In genomic region chr8:119128266-119128665, GRCm38 (mm10) we compare ENCODE assay signal across 24 mouse cellular contexts.
DNase-seq lines count a peak whose midpoint lies in the region; ATAC-seq and TF ChIP-seq lines count a peak whose summit lies in the region.
"Had no signal": no experiment of that assay in that cellular context is flagged by ENCODE, and none has a peak within 500 bp of the region (broad histone marks: within the 10 kb centered on the region; RNA-seq: fewer than 3 reads in every experiment).

No protein-coding gene starts in this region.

- no peaks in the 10 kb centered on the region for H3K27me3 ChIP-seq in hindbrain, embryonic 10.5 days (ENCODE audit: insufficient read depth, poor library complexity, severe bottlenecking)
- H3K27me3 ChIP-seq in hindbrain, postnatal 0 days (ENCODE audit: insufficient read depth, low read length), result no peaks in the 10 kb centered on the region
- H3K27me3 ChIP-seq in neural tube, embryonic 11.5 days (ENCODE audit: control insufficient read depth, insufficient read depth, low read length), result no peaks in the 10 kb centered on the region
- H3K27me3 ChIP-seq in neural tube, embryonic 12.5 days (replicated peaks), result no peaks in the 10 kb centered on the region
- no peaks in the 10 kb centered on the region for H3K27me3 ChIP-seq in stomach, postnatal 0 days (ENCODE audit: control insufficient read depth, insufficient read depth, low read length)
- H3K27me3 ChIP-seq: embryonic facial prominence, embryonic 13.5 days; heart, embryonic 13.5 days; midbrain, embryonic 12.5 days had no signal

- TF ChIP-seq CTCF in hindbrain, postnatal 0 days (IDR thresholded peaks at IDR 0.05; ENCODE audit: low read depth), result no peak; the same call in 1 of the 2 replicates
- TF ChIP-seq CTCF in stomach, postnatal 0 days (IDR thresholded peaks at IDR 0.05; ENCODE audit: low read depth), result 0 out of 2 replicates have a peak, but pooled peaks have one; percentile 11

- no peak for TF ChIP-seq EP300 in stomach, postnatal 0 days (optimal IDR thresholded peaks at IDR 0.05)

- H3K4me1 ChIP-seq in hindbrain, embryonic 10.5 days (replicated peaks), result no peaks in the 10 kb centered on the region
- no peaks in the 10 kb centered on the region for H3K4me1 ChIP-seq in hindbrain, postnatal 0 days (ENCODE audit: insufficient read depth, low read length)
- peaks cover 6% of the 10 kb centered on the region; the same call in 1 of the 2 replicates for H3K4me1 ChIP-seq in neural tube, embryonic 11.5 days (ENCODE audit: control insufficient read depth, insufficient read depth, low read length)
- H3K4me1 ChIP-seq in neural tube, embryonic 12.5 days, result peaks cover 7% of the 10 kb centered on the region; the same call in 1 of the 2 replicates
- H3K4me1 ChIP-seq in stomach, postnatal 0 days (replicated peaks; ENCODE audit: control insufficient read depth, insufficient read depth), result no peaks in the 10 kb centered on the region
- H3K4me1 ChIP-seq: heart, embryonic 13.5 days had no signal

- H3K9ac ChIP-seq in hindbrain, postnatal 0 days (replicated peaks; ENCODE audit: low read length), result no peak overlapping the region
- no peak overlapping the region for H3K9ac ChIP-seq in neural tube, embryonic 11.5 days (ENCODE audit: low read length)
- H3K9ac ChIP-seq in neural tube, embryonic 12.5 days, result no peak overlapping the region
- H3K9ac ChIP-seq in stomach, postnatal 0 days (ENCODE audit: low read length), result no peak overlapping the region
- H3K9ac ChIP-seq: embryonic facial prominence, embryonic 13.5 days; forebrain, postnatal 0 days; heart, embryonic 13.5 days; midbrain, embryonic 12.5 days had no signal

- no peaks in the 10 kb centered on the region for H3K9me3 ChIP-seq in hindbrain, embryonic 10.5 days
- no peaks in the 10 kb centered on the region for H3K9me3 ChIP-seq in hindbrain, postnatal 0 days (ENCODE audit: low read length)
- no peaks in the 10 kb centered on the region for H3K9me3 ChIP-seq in neural tube, embryonic 11.5 days (ENCODE audit: control insufficient read depth, low read length)
- no peaks in the 10 kb centered on the region for H3K9me3 ChIP-seq in neural tube, embryonic 12.5 days
- no peaks in the 10 kb centered on the region for H3K9me3 ChIP-seq in stomach, postnatal 0 days (ENCODE audit: control insufficient read depth, low read length)
- H3K9me3 ChIP-seq: midbrain, embryonic 12.5 days had no signal

- no peak overlapping the region for H3K4me3 ChIP-seq in hindbrain, embryonic 10.5 days
- no peak overlapping the region for H3K4me3 ChIP-seq in hindbrain, postnatal 0 days (ENCODE audit: low read length)
- H3K4me3 ChIP-seq in neural tube, embryonic 11.5 days (ENCODE audit: low read depth, low read length), result no peak overlapping the region
- no peak overlapping the region for H3K4me3 ChIP-seq in neural tube, embryonic 12.5 days
- H3K4me3 ChIP-seq in stomach, postnatal 0 days (ENCODE audit: low read depth, low read length), result no peak overlapping the region
- H3K4me3 ChIP-seq: embryonic facial prominence, embryonic 13.5 days; heart, adult 2 months; heart, embryonic 13.5 days; midbrain, embryonic 12.5 days had no signal

- ATAC-seq in hindbrain, postnatal 0 days, result no peak
- peak; percentile 16; the same call in 1 of the 2 replicates for ATAC-seq in neural tube, embryonic 11.5 days (ENCODE audit: insufficient read depth, low FRiP score, low TSS enrichment)
- no peak; the same call in 1 of the 2 replicates for ATAC-seq in neural tube, embryonic 12.5 days (ENCODE audit: low FRiP score, low read depth)
- no peak for ATAC-seq in stomach, postnatal 0 days (ENCODE audit: low FRiP score, low TSS enrichment)
- ATAC-seq: activated CD4-positive, CD25-positive, alpha-beta regulatory T cell, adult 4 months; forebrain, postnatal 0 days; inflammation-experienced regulatory T-cells, adult 6 months; lung, postnatal 0 days had no signal

- no peaks in the 10 kb centered on the region for H3K36me3 ChIP-seq in hindbrain, embryonic 10.5 days
- no peaks in the 10 kb centered on the region for H3K36me3 ChIP-seq in hindbrain, postnatal 0 days (ENCODE audit: insufficient read depth, low read length)
- H3K36me3 ChIP-seq in neural tube, embryonic 11.5 days (ENCODE audit: control insufficient read depth, insufficient read depth, low read length), result no peaks in the 10 kb centered on the region
- no peaks in the 10 kb centered on the region for H3K36me3 ChIP-seq in neural tube, embryonic 12.5 days
- no peaks in the 10 kb centered on the region for H3K36me3 ChIP-seq in stomach, postnatal 0 days (ENCODE audit: control insufficient read depth, insufficient read depth, low read length)
- H3K36me3 ChIP-seq: embryonic facial prominence, embryonic 13.5 days; heart, embryonic 13.5 days; midbrain, embryonic 12.5 days had no signal

- H3K27ac ChIP-seq in hindbrain, embryonic 10.5 days, result peak overlapping the region; percentile 23; the same call in 1 of the 2 replicates
- no peak overlapping the region for H3K27ac ChIP-seq in hindbrain, postnatal 0 days
- no peak overlapping the region for H3K27ac ChIP-seq in neural tube, embryonic 11.5 days (ENCODE audit: low read depth, low read length)
- peak overlapping the region; percentile 38; the same call in 1 of the 2 replicates for H3K27ac ChIP-seq in neural tube, embryonic 12.5 days
- H3K27ac ChIP-seq in stomach, postnatal 0 days (replicated peaks), result 0 out of 2 replicates have a peak overlapping the region, but pooled peaks have one; percentile 18
- H3K27ac ChIP-seq: embryonic facial prominence, embryonic 13.5 days; heart, adult 2 months; heart, embryonic 13.5 days had no signal

- no peak for DNase-seq in hindbrain, embryonic 10.5 days (ENCODE audit: low spot score)
- no peak for DNase-seq in hindbrain, postnatal 0 days (ENCODE audit: low spot score)
- peak; percentile 32 for DNase-seq in neural tube, embryonic 11.5 days (ENCODE audit: low spot score)
- no peak for DNase-seq in neural tube, embryonic 10.5 days (ENCODE audit: extremely low spot score, low spot score)
- DNase-seq in stomach, postnatal 0 days (ENCODE audit: low spot score), result no peak
- DNase-seq in frontal cortex, postnatal 36 days (ENCODE audit: low spot score in 2 of 2), result no peak
- DNase-seq in spleen, postnatal 36 days (ENCODE audit: low spot score in 2 of 2), result no peak
- DNase-seq: adrenal gland, adult 8-10 months; B cell, adult 2 months; cerebellum, adult 18-20 months; cerebellum, postnatal 25 days; gastrocnemius, postnatal 25 days; heart, adult 2 months; kidney, adult 8-10 months; kidney, postnatal 14 days; thymus, postnatal 14 days had no signal

- 74% methylated on average over 3 of the region's 3 CpGs for WGBS in hindbrain, embryonic 10.5 days
- 66% methylated on average over 3 of the region's 3 CpGs for WGBS in hindbrain, postnatal 0 days
- WGBS in neural tube, embryonic 11.5 days, result 69% methylated on average over 3 of the region's 3 CpGs
- 77% methylated on average over 3 of the region's 3 CpGs for WGBS in neural tube, embryonic 12.5 days
- 44% methylated on average over 3 of the region's 3 CpGs for WGBS in stomach, postnatal 0 days

- no peak overlapping the region for H3K4me2 ChIP-seq in hindbrain, postnatal 0 days (ENCODE audit: low read depth, low read length)
- H3K4me2 ChIP-seq in neural tube, embryonic 11.5 days (ENCODE audit: low read depth), result no peak overlapping the region
- peak overlapping the region; percentile 14; the same call in 1 of the 2 replicates for H3K4me2 ChIP-seq in neural tube, embryonic 12.5 days (replicated peaks)
- no peak overlapping the region for H3K4me2 ChIP-seq in stomach, postnatal 0 days (replicated peaks; ENCODE audit: low read depth)
- H3K4me2 ChIP-seq: embryonic facial prominence, embryonic 13.5 days; heart, embryonic 13.5 days; midbrain, embryonic 12.5 days had no signal

Comparison
In these comparisons a context has a peak if more than half of its experiments do, and no peak if none do; other contexts are left out.
1. H3K27ac ChIP-seq: peak in hindbrain, embryonic 10.5 days (single experiment), neural tube, embryonic 12.5 days (single experiment) and stomach, postnatal 0 days (single experiment); none in hindbrain, postnatal 0 days (single experiment) and neural tube, embryonic 11.5 days (single experiment).